Mouse (Mus musculus) cerebellum, postnatal 36 days (tissue): ENCODE data around the gene Mia2.

ENCODE experiments used
- DNase-seq, 2 experiments: peaks; one replicate each; pipeline ENCODE4 v3.0.0; 2021 to 2022; ENCODE audit warnings: mixed read lengths in 2 of 2

Mia2 gene

DNA sequence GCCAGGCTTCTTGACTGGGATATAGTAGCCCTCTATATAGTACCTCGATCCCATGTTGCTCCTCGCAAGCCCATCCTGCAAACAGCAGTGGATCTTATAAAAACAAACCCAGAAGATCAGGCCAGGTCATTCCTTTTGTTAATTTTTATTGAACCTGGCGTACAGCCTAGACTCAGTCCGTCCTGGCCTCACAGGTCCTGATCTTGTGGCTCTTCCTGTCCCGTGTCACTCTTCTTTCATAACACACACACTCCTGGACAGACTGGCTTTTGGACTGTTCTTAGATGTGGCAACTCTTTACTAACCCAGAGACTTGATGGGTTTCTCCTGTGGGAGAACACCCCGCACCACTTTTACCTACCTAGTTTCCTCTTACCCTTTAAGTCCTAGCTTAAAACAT, 10.3 kb downstream of the Mia2 start:
- no peak for DNase-seq

DNA sequence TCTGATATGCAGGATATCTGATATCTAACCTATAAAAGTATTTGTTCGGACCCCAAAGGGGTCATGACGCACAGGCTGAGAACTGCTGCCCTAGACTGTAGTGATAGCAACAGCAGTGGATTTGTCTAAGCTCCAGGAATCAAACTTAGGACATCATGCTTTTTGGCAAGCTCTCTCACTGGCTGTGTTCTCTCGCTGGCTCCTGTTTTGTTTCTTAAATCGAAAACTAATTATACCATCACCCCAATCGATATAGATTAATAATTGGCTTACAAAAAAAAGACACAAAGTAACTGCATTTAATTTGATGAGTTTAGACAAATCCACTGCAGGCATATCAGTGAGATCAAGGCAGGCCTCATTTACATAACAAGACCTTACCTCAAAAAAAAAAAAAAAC, 10.9 kb downstream of the Mia2 start:
- no peak for DNase-seq

DNA sequence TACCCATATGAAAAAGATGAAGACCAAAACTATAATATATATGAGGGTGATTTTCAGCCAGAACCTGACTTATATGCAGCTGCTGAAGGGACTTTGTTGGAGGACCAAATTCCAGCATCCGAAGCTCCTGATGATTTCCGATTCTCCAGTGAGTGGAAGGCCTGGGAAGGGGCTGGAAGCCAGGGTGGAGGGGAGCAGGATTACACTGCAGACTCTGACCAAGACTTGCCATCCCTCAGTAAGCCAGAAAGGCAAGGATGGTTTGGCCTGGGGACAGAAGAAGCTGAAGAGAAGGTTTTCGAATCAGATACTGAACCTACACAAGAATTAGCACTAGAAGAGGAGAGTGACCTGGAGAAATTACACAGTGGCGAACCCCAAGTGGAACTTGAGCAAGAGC, 12.3 kb downstream of the Mia2 start:
- no peak for DNase-seq

DNA sequence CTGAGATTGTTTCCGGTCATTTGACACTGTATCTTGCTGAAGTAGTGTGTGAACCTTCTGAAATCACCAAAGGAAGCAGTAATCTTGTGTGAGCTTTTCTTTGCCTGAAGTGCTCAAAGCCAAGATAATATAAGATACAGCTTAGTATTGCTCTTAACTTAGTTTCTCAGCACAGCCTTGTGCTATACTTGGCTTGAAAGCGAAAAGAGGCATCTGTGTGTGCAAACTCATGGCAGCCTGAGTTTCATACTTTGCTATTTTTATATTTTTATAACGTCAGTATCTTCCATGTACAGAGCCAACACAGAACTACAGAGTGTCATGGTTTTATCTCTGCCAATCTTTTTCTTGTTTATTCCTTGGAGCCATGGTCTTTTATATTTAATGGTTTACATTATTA, 21.6 kb downstream of the Mia2 start:
- no peak for DNase-seq

DNA sequence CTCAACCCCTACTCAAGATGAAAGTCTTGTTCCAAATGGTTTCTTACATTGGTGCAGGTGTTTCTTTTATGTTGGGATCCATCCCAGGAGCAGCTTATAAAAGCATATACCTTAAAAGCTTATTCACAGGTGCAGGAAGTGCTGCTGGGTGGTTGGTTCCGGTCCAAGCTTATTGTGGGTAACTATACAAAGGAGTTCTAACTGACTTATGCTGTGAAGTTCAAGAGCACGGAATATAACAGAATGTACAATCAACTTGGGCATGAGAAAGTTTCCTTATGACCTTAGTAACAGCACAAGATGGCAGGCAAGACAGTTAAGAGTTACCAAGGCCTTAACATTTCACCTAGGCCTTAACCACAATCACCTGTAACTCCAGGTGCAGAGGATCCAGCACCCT, 29.8 kb downstream of the Mia2 start:
- no peak for DNase-seq

DNA sequence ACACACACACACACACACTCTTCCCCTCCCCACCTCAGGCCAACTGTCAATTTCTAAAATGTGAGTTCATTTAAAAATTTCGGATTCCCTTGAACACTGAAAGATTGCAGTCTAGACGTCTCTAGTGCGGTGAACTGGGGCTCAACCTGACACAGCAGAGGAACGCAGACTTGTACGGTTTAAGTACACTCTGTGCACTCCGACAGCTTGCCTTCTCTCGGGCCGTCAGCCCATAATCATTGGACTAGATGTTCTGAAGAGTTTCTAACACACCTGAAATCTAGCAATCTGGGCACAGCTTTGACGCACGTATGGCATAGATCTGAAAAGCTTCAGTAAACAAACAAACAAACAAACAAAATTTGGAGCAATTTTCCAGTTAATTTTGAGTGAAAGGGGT, 32.9 kb downstream of the Mia2 start:
- DNase-seq, result no peak

DNA sequence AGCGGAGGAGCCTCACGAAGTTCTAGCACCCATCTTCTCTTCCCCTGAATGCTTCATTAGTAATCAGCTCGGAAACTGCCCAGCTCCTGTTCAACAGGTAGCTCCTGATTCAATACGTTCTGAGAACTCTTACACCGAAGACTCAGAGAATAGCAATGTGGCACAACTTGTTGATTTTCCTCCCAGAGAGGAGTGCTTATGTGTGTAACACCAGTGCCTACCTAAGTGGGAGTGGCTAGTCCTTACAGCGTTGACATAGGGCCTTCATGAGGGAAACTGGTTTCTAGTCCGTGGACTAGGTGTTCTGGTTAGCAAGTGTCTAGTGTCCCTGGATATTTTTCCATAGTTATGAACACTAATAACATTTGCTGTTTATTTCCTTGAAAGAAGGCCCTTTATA, 33.4 kb downstream of the Mia2 start:
- DNase-seq, result no peak

DNA sequence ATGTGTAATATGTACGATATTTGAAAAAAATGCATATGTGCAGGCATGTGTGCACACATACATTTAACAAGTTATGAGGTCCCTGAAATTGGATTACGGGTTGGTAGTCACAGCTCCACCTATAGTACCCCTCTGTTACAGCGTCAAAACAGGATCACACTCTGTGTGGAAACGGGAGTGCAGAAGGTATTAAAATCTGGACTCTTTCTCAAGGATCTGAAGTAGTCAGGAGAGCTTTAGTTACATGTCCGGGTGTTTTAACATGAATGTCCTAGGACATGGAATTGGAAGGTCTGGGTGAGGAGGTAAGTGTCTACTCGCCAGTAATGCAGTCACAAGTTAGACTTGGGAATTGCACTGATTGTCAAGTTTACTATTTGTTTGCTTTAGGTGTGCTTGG, 34.0 kb downstream of the Mia2 start:
- peak; percentile 18 to 59 for DNase-seq

DNA sequence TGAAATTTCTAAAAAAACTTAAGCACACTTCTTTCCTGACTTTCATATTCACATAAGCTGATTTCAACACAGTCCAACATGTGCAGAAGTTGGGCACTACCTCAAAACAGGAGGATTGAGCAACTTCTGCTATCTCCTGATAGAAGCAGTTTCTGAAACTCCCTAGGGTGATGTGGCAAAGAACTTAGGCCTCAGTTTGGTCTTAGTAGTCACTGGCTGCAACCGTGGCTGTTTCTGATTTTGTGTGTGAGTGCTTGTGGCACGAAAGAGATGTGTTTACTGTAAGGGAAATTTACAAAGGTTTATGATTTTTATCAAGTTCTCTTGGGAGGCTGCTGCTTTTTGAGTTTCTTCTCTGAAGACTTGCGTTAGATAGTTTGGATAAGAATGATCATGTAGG, 34.6 kb downstream of the Mia2 start:
- peak in 1 of 2 experiments; percentile 16 for DNase-seq

DNA sequence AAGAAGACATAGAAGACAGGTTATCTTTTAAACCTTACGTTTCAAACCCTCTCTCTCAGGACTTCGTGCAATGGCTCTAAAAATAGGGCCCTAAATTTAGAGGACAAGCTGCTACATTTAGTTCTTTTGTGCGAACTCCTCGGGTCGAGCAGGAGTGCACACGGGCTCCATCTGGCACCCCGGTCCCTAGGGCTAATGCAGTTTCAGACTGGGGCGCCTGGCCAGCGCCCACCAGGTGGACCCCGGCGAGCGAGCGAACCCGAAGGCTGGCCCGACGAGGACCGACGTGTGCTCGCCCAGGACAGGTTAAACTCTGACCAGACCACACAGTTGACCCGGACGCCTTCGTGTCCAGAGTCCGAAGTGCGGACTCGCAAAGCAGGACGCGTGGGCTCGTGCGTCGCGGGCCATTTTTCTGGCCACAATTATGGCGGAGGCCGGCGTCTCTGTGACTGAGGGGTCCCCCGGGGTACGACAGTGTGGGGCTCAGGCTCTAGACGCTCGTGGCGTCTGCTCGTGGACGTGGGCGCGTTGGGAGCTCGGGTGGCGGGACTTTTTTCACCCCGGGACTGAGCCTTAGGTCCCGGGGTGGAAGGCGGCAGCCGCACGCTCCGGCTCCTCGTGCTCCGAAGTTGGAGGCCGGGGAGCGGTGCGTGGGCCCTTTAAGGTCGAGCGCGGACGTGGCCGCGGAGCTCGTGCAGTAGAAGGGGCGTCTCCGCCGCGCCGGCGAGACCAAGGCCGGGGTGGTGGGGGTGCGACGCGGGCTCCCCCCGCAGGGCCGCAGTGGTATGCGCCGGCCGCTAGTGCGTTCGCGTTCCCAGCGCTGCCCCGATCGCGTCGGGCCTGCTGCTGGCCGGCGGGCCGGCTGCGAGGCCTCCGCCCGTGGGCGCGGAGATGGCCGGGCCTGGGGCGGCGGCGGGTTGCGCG, 35.3 kb downstream of the Mia2 start:
- DNase-seq, result peak; percentile 94 to 95

DNA sequence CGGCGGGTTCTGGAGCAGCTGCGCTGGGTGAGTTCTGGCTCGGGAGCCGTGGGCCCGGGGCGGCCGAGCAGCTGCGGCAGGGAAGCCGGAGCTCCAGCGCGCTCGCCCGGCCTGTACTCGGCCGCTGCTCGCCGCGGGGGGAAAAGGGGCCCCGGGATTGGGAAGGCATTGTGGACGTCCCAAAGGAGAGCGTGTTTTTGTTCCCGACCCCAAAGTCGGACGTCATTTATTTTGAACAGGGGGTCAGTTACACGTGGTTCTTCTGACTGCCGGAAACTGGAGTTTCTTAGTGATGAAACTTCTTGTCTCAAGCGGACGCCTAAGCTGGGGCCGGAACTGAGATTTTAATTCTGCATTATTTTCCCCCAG, 36.0 kb downstream of the Mia2 start:
- no peak for DNase-seq

DNA sequence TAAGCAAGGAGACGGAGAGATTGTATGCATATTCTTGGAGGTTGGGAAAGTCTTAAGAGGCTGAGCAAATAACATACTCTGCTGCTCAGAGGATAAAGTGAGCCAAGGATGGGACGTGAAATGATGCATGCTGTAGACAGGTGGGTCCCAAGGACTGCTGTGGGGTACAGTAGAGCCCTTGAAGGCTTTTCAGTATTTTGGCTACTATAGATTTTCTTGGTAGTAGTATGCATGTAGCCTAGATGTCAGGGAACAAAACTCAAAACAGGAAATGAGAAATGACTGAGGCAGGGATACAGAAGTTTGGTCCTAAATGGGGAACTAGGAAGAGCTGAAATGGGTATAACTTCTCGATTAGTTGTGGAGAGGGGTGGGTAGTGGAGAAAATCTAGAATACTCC, 36.9 kb downstream of the Mia2 start:
- no peak for DNase-seq

DNA sequence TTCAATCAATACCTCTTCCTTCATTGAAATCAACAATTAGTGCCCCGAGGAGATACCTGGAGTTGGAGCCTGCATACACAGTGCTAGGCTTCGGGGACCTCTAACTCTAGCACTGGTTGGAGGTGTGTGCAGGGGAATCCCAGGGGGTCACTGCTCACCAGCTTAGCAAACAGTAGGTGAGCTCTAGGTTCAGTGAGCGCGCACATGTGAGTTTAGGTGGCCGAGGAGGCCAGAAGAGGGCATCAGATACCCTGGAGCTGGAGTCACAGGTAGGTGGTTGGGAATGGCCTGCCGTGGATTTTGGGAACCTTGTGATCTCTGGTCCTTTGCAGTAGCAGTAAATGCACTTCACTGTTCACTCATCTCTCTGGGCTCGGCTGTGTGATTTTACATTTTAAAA, 37.3 kb downstream of the Mia2 start:
- peak; percentile 10 to 14 for DNase-seq

DNA sequence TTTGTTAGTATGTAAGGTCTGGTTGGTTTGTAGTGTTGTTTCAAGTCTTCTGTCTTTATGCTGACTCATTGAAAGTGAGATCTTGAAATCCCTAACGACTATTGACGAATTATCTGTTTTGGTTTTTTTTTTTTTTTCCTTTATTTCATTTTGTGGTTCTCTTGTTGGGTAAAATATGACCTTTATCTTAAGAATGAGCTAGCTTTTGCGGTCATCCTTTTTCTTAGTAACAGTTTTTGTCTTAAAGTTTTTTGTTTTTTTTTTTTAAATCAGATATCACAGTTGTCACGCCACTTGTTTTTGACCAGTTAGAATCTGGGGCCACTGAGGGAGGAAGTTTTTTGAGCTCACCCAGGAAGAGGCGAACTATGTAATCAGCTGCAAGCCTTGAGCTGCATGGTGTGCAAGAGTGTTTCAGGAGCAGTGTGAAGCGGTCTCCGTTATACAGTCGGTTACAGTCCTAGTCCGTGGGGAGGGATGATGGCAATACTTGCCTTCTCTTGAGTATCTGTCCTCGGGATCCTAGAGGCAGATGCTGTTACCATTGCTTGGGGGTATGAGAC, 37.9 kb downstream of the Mia2 start:
- DNase-seq, result no peak

DNA sequence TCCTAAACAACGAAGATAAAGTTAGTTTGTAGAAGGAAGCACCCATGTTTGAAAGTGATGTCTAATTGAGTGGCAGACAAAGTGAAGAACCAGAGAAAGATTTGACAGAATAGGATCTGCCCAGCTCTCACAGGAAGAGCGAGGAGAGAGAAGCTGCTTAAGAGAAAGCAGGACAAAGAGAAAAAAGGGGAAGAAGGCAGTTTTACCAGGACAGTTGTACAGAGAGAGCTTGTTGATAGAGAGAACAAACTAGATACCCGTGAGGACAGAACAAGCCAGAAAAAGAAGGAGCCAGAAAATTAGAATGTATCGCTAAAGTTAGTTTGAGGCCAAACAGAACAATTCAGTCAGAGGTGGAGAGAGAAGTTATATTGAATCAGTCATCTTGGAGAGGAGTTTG, 39.5 kb downstream of the Mia2 start:
- no peak for DNase-seq

DNA sequence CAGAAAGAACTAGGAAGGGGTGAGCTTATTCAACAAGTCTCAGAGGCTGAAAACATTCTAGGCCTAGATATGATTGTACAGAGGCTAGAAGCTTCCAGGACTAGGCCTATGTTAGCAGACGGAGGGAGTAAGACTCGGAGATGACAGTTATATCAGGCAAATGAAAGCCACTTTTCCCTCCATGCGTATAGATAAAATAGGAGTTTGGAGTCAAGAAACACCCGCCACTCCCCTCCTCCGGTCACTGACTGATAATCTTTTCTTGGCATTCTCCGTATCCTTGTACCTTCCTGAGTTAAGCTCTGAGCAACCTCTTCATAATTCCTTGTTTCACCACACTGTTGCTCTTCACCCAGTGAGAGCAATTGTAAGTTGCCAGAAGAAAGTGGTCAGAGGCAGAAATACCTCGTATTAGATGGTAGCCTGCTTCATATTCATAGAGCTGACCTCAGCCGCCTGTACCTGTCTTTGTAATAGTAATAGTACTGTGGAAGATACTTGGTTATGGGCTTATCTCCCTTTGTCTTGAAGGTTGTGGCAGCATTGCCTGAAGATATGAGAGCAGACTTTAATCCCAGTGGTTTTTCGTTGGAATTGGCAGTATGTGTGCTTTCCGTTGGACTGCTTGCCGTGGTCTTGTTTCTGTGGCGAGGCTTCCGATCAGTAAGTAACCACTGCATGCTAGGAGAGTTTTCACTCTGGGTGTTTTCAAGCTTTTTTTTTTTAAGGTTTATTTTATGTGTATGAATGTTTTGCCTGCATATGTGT, 40.1 kb downstream of the Mia2 start:
- no peak for DNase-seq

DNA sequence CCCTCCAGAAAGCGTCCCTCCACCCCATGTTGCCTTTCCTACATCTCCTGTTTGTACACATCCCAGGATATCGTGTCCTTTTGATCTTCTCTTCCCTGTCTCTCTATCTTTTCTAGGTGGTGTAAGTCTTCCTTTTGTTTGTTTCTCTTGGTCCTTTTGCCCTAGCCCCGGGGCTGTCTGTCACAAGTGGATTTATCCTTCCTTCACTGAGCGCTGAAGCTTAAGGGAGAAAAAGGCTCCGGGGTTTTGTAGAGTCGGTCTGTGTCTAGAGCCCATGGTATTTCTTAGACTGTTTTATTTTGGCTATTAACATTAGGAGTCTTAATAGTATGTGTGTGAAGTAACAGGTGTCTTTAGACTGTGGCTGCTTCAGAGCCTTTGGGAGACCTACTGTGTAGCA, 41.4 kb downstream of the Mia2 start:
- DNase-seq, result no peak

DNA sequence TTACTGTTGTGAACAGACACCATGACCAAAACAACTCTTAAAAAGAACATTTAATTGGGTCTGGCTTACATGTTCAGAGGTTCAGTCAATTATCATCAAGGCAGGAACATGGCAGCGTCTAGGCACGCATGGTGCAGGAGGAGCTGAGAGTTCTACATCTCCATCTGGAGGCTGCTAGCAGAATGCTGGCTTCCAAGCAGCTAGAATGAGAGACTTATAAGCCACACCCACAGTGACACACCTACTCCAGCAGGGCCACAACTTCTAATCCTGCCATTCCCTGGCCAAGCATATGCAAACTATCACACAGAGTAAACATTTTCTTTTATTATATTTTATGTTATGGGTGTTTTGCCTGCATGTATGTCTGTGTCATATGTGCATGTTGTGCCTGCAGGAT, 43.8 kb downstream of the Mia2 start:
- no peak for DNase-seq

DNA sequence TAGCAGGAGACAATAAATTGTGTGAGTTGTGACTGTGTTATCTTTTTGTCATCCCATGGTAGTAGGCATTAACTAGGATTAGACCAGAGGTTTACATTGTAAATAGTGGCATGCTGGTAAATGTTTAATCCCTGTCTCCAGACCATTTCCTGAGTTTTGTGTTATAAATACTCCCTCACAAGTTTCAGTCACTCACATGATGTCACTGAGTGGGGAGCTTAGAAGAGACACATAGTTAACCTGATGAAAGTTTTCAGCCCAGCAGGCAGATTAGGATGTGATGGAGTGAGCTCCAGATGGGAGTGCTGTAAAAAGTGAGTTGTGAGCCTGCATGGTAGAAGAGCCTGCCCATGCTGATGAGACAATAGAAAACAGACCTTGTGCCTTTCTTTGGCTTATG, 49.5 kb downstream of the Mia2 start:
- DNase-seq, result no peak

DNA sequence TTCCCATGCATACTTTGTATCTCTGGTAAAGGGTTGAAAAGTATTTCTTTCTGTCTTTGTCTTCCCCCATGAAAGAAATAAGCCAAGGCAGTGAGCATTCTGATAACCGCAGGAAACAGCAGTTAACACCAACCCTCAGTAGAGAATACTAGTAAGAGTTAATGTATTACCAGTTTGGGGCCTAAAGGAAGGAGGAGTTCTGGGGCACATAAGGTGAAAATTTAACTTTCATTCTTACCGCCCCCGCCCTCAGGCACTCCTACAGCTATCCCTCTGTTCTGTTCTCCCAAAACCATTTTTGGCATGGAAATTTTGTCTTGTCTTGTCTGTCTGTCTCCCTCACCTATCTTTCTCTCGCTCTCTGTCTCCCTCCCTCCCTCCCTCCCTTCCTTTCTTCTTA, 54.1 kb downstream of the Mia2 start:
- DNase-seq, result no peak

DNA sequence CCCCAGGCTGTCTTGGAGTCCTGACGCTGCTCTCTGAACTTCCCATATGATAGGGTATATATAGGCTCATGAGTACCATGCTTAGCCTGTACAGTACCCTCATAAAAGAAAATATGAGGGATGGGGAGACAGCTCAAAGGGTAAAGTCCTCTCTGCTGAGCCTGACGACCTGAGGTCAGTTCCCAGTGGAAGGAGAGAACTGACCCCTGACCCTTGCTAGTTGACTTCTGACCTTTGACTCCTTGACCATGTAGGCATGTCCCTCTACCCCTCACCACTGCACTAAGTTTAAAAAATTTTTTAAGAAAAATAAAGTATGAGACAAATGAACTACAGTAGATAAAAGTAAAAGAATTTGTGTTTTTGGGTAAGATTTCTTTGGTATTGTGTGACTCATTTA, 65.5 kb downstream of the Mia2 start:
- DNase-seq, result no peak

DNA sequence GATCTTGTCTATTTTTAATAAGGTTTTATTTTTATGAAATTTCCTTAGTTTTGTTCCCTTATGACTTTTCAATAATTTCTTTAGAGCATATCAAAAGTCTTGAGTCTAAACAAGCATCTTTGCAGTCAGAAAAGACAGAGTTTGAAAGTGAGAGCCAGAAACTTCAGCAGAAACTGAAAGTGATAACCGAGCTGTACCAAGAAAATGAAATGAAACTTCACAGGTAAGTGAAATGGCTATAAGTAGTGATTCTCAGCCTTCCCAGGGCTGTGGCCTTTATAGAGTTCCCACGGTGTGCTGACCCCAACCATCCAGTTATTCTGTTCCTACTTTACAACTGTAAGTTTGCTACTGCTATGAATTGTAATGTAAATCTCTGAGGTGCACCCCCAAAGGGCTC, 67.2 kb downstream of the Mia2 start:
- DNase-seq, result no peak

DNA sequence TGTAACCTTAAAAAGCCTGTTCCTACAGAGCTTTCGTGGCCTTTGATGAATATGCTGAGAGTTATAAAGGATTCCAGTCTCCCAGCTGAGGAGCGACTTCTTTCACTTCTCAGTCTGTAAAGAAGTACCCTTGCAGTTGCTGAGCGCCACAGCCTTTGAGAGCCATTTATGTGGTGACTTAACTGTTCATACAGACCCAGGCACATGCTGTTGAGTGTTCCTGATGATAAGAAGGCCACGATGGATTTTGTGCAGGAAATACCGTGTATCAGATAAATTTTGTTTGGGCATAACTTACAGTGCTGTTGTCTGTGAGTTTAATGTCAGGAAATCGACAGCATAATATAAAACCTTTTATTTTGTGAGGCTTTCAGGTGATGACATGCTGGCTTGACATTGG, 68.9 kb downstream of the Mia2 start:
- DNase-seq, result no peak

DNA sequence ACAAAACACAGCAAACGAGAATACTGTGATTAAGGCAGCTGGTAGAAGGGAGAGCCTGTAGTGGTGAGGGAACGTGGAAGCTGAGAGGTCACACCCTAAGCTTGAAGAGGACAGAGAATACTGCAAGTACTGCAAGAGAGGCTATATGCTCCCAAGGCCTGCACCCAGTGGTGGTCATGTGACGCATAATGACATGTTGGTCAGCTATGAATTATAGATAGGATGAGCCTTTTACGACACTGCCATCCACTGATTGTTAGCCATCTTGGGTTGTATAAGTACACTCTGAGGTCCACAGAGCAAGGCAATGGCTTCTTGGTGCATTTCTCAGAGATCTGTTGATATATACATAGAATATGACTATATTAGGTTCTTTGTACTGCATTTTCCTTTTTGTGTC, 71.0 kb downstream of the Mia2 start:
- DNase-seq, result no peak
